Mouse (Mus musculus) MEL (cell line): ENCODE data around the gene Col13a1. TPM values are rescaled to one million over a fixed set of nuclear protein-coding genes. Genes with fewer than 3 reads are reported as not detected.

ENCODE experiments used
- DNase-seq: peaks from one replicate; pipeline ENCODE4 v3.0.0; 2011; ENCODE audit warnings: low read depth, low spot score
- H3K27ac ChIP-seq: 2 replicates; pipeline ENCODE4 v1.5.1; 2012; ENCODE audit warnings: low read depth, mild to moderate bottlenecking, control low read depth, low read length, moderate library complexity; ENCODE audit not compliant: control insufficient read depth
- H3K27me3 ChIP-seq, 2 experiments: fragments of 150-350 bp in 1 of 2; sonication (generic) in 1 of 2; 2 replicates each; pipeline ENCODE4 v1.6.1; 2012; ENCODE audit warnings: low read length in 2 of 2, mild to moderate bottlenecking in 2 of 2, improper control_type of control experiment in 1 of 2, moderate library complexity in 1 of 2; ENCODE audit not compliant: insufficient read depth in 2 of 2, control insufficient read depth in 1 of 2
- H3K36me3 ChIP-seq, 2 experiments: 2 replicates each; pipeline ENCODE4 v1.6.1; 2012 to 2014; ENCODE audit warnings: low read length in 2 of 2, improper control_type of control experiment in 1 of 2, inconsistent platforms in 1 of 2, mild to moderate bottlenecking in 1 of 2; ENCODE audit not compliant: insufficient read depth in 2 of 2, control insufficient read depth in 1 of 2
- H3K4me1 ChIP-seq, 2 experiments: fragments of 150-350 bp in 1 of 2; sonication (generic) in 1 of 2; 2 replicates each; pipeline ENCODE4 v1.6.1; 2012; ENCODE audit warnings: low read length in 2 of 2, improper control_type of control experiment in 1 of 2, mild to moderate bottlenecking in 1 of 2; ENCODE audit not compliant: insufficient read depth in 2 of 2, control insufficient read depth in 1 of 2
- H3K4me3 ChIP-seq, 2 experiments: fragments of 150-350 bp in 1 of 2; sonication (generic) in 1 of 2; 2 replicates each; pipeline ENCODE4 v1.5.1; 2012; ENCODE audit warnings: low read depth in 2 of 2, low read length in 2 of 2, mild to moderate bottlenecking in 2 of 2, moderate library complexity in 2 of 2, control low read depth in 1 of 2, improper control_type of control experiment in 1 of 2; ENCODE audit not compliant: control insufficient read depth in 1 of 2, insufficient read depth in 1 of 2
- H3K79me2 ChIP-seq: 2 replicates; pipeline ENCODE4 v1.6.1; 2012; ENCODE audit warnings: mild to moderate bottlenecking, low read length, moderate library complexity; ENCODE audit not compliant: control insufficient read depth, poor library complexity, insufficient read depth
- H3K9ac ChIP-seq: 2 replicates; pipeline ENCODE4 v1.6.1; 2012; ENCODE audit warnings: low read depth, mild to moderate bottlenecking, control low read depth, low read length, moderate library complexity; ENCODE audit not compliant: control insufficient read depth, poor library complexity, severe bottlenecking
- H3K9me3 ChIP-seq: fragments of 150-350 bp; sonication (generic); replicated peaks from 2 replicates; pipeline ENCODE4 v1.6.1; 2012; ENCODE audit warnings: mild to moderate bottlenecking, low read length, improper control_type of control experiment, moderate library complexity; ENCODE audit not compliant: insufficient read depth
- CHD1 ChIP-seq: IDR thresholded peaks from 2 replicates; pipeline ENCODE4 v1.6.1; 2012; ENCODE audit warnings: low read depth, mild to moderate bottlenecking, inconsistent platforms, low read length, improper control_type of control experiment
- CHD2 ChIP-seq: IDR thresholded peaks from 2 replicates; pipeline ENCODE4 v1.6.1; 2011; ENCODE audit warnings: low read length, improper control_type of control experiment
- CTCF ChIP-seq, 3 experiments: IDR thresholded peaks in 2 of 3; conservative IDR thresholded peaks in 1 of 3; 2 replicates each; pipeline ENCODE4 v1.5.1; 2011 to 2012; ENCODE audit warnings: low read length in 3 of 3, low read depth in 2 of 3, mild to moderate bottlenecking in 2 of 3, improper control_type of control experiment in 1 of 3, inconsistent platforms in 1 of 3, mixed read lengths in 1 of 3, moderate library complexity in 1 of 3; ENCODE audit not compliant: control insufficient read depth in 1 of 3, insufficient read depth in 1 of 3, poor library complexity in 1 of 3, severe bottlenecking in 1 of 3
- ELF1 ChIP-seq: IDR thresholded peaks from 2 replicates; pipeline ENCODE4 v1.6.1; 2014; ENCODE audit warnings: low read depth, mild to moderate bottlenecking, inconsistent platforms, low read length, improper control_type of control experiment, moderate library complexity
- EP300 ChIP-seq, 2 experiments: IDR thresholded peaks; 2 replicates each; pipeline ENCODE4 v1.6.1; 2011; ENCODE audit warnings: improper control_type of control experiment in 2 of 2, low read length in 2 of 2, low read depth in 1 of 2, mild to moderate bottlenecking in 1 of 2
- ETS1 ChIP-seq: IDR thresholded peaks from 2 replicates; pipeline ENCODE4 v1.6.1; 2012; ENCODE audit warnings: low read depth, mild to moderate bottlenecking, inconsistent platforms, low read length, improper control_type of control experiment, moderate library complexity
- GATA1 ChIP-seq: IDR thresholded peaks from 2 replicates; pipeline ENCODE4 v1.6.1; 2011; ENCODE audit warnings: low read depth, low read length, improper control_type of control experiment
- HCFC1 ChIP-seq: IDR thresholded peaks from 2 replicates; pipeline ENCODE4 v1.6.1; 2012; ENCODE audit warnings: low read depth, mild to moderate bottlenecking, inconsistent platforms, low read length, improper control_type of control experiment, moderate library complexity
- MAFK ChIP-seq: IDR thresholded peaks from 2 replicates; pipeline ENCODE4 v1.6.1; 2011; ENCODE audit warnings: low read depth, mild to moderate bottlenecking, low read length, improper control_type of control experiment, borderline replicate concordance
- MAX ChIP-seq: IDR thresholded peaks from 2 replicates; pipeline ENCODE4 v1.6.1; 2011; ENCODE audit warnings: low read length, improper control_type of control experiment
- MAZ ChIP-seq: IDR thresholded peaks from 2 replicates; pipeline ENCODE4 v1.6.1; 2012; ENCODE audit warnings: low read depth, mild to moderate bottlenecking, inconsistent platforms, low read length, improper control_type of control experiment
- MEF2A ChIP-seq: IDR thresholded peaks from 2 replicates; pipeline ENCODE4 v1.6.1; 2014; ENCODE audit warnings: low read depth, mild to moderate bottlenecking, inconsistent platforms, low read length, improper control_type of control experiment; ENCODE audit not compliant: poor library complexity, insufficient replicate concordance, severe bottlenecking; ENCODE audit errors: extremely low read depth
- MXI1 ChIP-seq: IDR thresholded peaks from 2 replicates; pipeline ENCODE4 v1.6.1; 2011; ENCODE audit warnings: mild to moderate bottlenecking, low read depth, low read length, improper control_type of control experiment
- MYB ChIP-seq: IDR thresholded peaks from 2 replicates; pipeline ENCODE4 v1.6.1; 2011; ENCODE audit warnings: mild to moderate bottlenecking, low read depth, low read length, improper control_type of control experiment
- POLR2A ChIP-seq, 2 experiments: IDR thresholded peaks; 2 replicates each; pipeline ENCODE4 v1.6.1; 2011 to 2012; ENCODE audit warnings: low read length in 2 of 2, mild to moderate bottlenecking in 2 of 2, control low read depth in 1 of 2, improper control_type of control experiment in 1 of 2, low read depth in 1 of 2, moderate library complexity in 1 of 2; ENCODE audit not compliant: control insufficient read depth in 1 of 2, insufficient read depth in 1 of 2, poor library complexity in 1 of 2
- SMC3 ChIP-seq: IDR thresholded peaks from 2 replicates; pipeline ENCODE4 v1.6.1; 2011; ENCODE audit warnings: low read depth, low read length, improper control_type of control experiment
- TBP ChIP-seq: IDR thresholded peaks from 2 replicates; pipeline ENCODE4 v1.8.0; 2011; ENCODE audit warnings: low read depth, low read length, improper control_type of control experiment
- USF2 ChIP-seq, 2 experiments: IDR thresholded peaks; 2 replicates each; pipeline ENCODE4 v1.6.1; 2011 to 2012; ENCODE audit warnings: improper control_type of control experiment in 2 of 2, low read length in 2 of 2, borderline replicate concordance in 1 of 2, inconsistent platforms in 1 of 2, low read depth in 1 of 2, mild to moderate bottlenecking in 1 of 2; ENCODE audit not compliant: insufficient read depth in 1 of 2
- ZKSCAN1 ChIP-seq: IDR thresholded peaks from 2 replicates; pipeline ENCODE4 v1.6.1; 2012; ENCODE audit warnings: low read depth, mild to moderate bottlenecking, inconsistent platforms, low read length, improper control_type of control experiment, moderate library complexity
- ZMIZ1 ChIP-seq: IDR thresholded peaks from 2 replicates; pipeline ENCODE4 v1.6.1; 2012; ENCODE audit warnings: low read depth, mild to moderate bottlenecking, inconsistent platforms, low read length, improper control_type of control experiment, moderate library complexity
- ZNF384 ChIP-seq: IDR thresholded peaks from 2 replicates; pipeline ENCODE4 v1.6.1; 2012; ENCODE audit warnings: low read depth, mild to moderate bottlenecking, inconsistent platforms, low read length, improper control_type of control experiment
- polyA plus RNA-seq, 2 experiments: library from polyadenylated mRNA; stranded (reverse) in 1 of 2; unstranded in 1 of 2; fragments of >175 nt in 1 of 2; fragments of >200 nt in 1 of 2; gene quantifications; 2 replicates each; pipeline versions ENCODE4 v1.2.1 to v1.2.4; 2012; ENCODE audit warnings: low replicate concordance in 2 of 2, low read depth in 1 of 2; ENCODE audit not compliant: insufficient read length in 2 of 2, insufficient read depth in 1 of 2, missing spikeins in 1 of 2
- total RNA-seq: library from RNA; depleted of rRNA; stranded (reverse); fragments of 300-350 nt; gene quantifications from 2 replicates; pipeline ENCODE4 v1.2.3, GENCODE M21; 2012

Col13a1 gene
- total and polyA plus RNA-seq, 3 experiments: not detected

DNA sequence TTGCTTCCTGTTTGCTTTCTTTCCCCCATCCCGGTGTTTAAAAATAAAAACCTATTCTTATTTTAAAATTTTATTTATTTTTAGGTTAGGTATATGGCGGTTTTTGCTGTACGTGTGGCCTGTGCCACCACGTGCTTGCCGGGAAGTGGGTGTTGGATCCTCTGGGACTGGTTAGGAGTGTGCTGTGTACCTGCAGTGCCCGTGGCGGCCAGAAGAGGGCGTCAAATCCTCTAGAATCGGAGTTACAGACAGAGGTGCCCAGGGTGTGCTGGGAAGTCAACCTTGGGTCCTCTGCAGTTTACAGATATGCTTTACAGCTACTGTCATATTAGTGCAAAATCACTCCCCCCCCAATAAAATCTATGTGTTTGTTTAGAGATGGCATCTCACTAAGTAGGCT, 158.9 kb downstream of the Col13a1 start:
- Histone ChIP-seq H3K79me2 (no peaks in the 10 kb centered on the region), H3K4me1 (no peaks in the 10 kb centered on the region), H3K9me3 (no peaks in the 10 kb centered on the region), H3K36me3 (no peaks in the 10 kb centered on the region), H3K27me3 (no peaks in the 10 kb centered on the region; a peak in 1 of 4 replicates), H3K4me3 (no peak overlapping the region), H3K9ac (no peak overlapping the region), H3K27ac (no peak overlapping the region)
- TF ChIP-seq HCFC1 (no peak), CTCF (IDR thresholded peaks at IDR 0.05 in 2 of 3, conservative IDR thresholded peaks at IDR 0.05 in 1 of 3; ENCODE audit: control insufficient read depth in 1 of 3, insufficient read depth in 1 of 3, low read depth in 2 of 3, low read length in 3 of 3, poor library complexity in 1 of 3, severe bottlenecking in 1 of 3) (peak; percentile 33 to 57 (median 34); a peak in 4 of 6 replicates)
- no peak for DNase-seq

DNA sequence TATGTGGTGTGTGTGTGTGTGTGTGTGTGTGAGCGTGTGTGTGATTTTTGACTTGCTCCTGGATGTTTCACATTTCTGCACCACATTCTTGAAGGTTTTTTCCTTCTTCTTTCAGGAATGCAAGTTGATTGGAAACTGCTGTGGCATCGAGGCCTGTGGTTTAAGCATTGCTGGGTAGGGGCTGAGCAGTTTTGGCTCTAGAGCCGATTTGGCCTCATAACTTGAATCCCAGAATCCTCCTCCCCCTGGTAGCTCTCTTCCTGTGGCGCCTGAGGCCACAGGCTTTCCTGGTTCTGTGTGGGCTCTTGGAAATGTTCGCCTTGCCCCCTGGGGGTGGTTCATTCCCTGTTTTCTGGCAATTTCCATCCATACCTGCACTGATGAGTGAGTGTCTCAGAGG, 166.9 kb downstream of the Col13a1 start:
- no peaks in the 10 kb centered on the region for H3K9me3 ChIP-seq
- no peak overlapping the region for H3K4me3 ChIP-seq
- H3K9ac ChIP-seq: no peak overlapping the region
- TF ChIP-seq ZMIZ1: no peak
- TF ChIP-seq ZKSCAN1: no peak
- TF ChIP-seq MEF2A: no peak
- TF ChIP-seq SMC3: no peak
- no peak for TF ChIP-seq MAZ
- TF ChIP-seq ELF1: no peak
- no peak for TF ChIP-seq MXI1
- TF ChIP-seq CHD2: no peak
- no peak for TF ChIP-seq POLR2A (IDR thresholded peaks at IDR 0.05; ENCODE audit: control insufficient read depth in 1 of 2, insufficient read depth in 1 of 2, low read depth in 1 of 2, low read length in 2 of 2, poor library complexity in 1 of 2)
- no peak for TF ChIP-seq MYB
- TF ChIP-seq TBP: no peak
- no peak for TF ChIP-seq ZNF384
- no peak for TF ChIP-seq GATA1
- TF ChIP-seq EP300 (IDR thresholded peaks at IDR 0.05; ENCODE audit: low read depth in 1 of 2, low read length in 2 of 2): no peak
- no peak for TF ChIP-seq CHD1
- TF ChIP-seq MAX: no peak
- TF ChIP-seq MAFK: no peak
- no peak for TF ChIP-seq ETS1
- no peak for TF ChIP-seq USF2 (IDR thresholded peaks at IDR 0.05; ENCODE audit: borderline replicate concordance in 1 of 2, insufficient read depth in 1 of 2, low read depth in 1 of 2, low read length in 2 of 2)
- no peak for DNase-seq
- H3K27ac ChIP-seq: no peak overlapping the region
- H3K36me3 ChIP-seq: no peaks in the 10 kb centered on the region
- no peaks in the 10 kb centered on the region for H3K27me3 ChIP-seq
- no peaks in the 10 kb centered on the region for H3K79me2 ChIP-seq
- H3K4me1 ChIP-seq: no peaks in the 10 kb centered on the region
